Mouse (Mus musculus): ENCODE measurements at regions not wholly inside any gene's neighbourhood (a gene's known extent, or its start where the extent isn't known, plus 50 kb on each side); places are given as distances from the start of the nearest gene placed in this dataset.

DNA sequence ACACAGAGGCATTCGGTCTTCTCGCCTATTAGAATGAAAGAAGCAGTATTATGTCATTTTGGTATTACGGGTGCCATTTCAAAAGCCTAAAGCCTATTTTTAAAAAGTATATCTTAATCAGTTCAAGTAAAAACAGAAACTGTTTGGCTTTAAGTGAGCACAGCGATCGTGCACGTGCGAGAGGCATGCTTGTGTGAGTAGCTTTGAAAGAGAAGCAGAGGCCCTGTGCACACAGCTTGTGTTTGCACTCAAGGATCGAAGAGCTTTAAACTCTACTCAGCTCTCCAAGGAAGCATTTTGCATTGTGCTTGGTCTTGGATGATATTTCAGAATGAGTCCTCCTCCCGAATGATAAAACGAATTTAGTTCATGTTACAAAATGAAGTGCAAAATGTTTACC, 833.1 kb upstream of the Epha7 start:
- Histone ChIP-seq H3K4me2 (replicated peaks) (no peak overlapping the region), H3K9me3 (no peaks in the 10 kb centered on the region), H3K4me1 (no peaks in the 10 kb centered on the region), H3K9ac (no peak overlapping the region), H3K27me3 (no peaks in the 10 kb centered on the region), H3K27ac (no peak overlapping the region), H3K4me3 (no peak overlapping the region), H3K36me3 (no peaks in the 10 kb centered on the region)
- ATAC-seq (ENCODE audit: insufficient number of reproducible peaks, insufficient read depth, low FRiP score, low TSS enrichment): no peak
- WGBS: 84% methylated on average over 10 of the region's 10 CpGs

- no peaks in the 10 kb centered on the region for H3K9me3 ChIP-seq
- no peak overlapping the region for H3K9ac ChIP-seq
- no peaks in the 10 kb centered on the region for H3K36me3 ChIP-seq
- WGBS: 82% methylated on average over 3 of the region's 3 CpGs
- ATAC-seq (ENCODE audit: insufficient number of reproducible peaks, insufficient read depth, low FRiP score, low TSS enrichment): no peak
- H3K4me2 ChIP-seq (replicated peaks): no peak overlapping the region
- no peaks in the 10 kb centered on the region for H3K27me3 ChIP-seq
- no peak overlapping the region for H3K27ac ChIP-seq
- H3K4me3 ChIP-seq: no peak overlapping the region
- H3K4me1 ChIP-seq: no peaks in the 10 kb centered on the region
Observed at GRCm38 (mm10) chr4:27981309-27981708, 831.6 kb upstream of the Epha7 start.

GRCm38 (mm10) chr4:27987986-27988423, 824.9 kb upstream of the Epha7 start:
- 36% methylated on average over 4 of the region's 4 CpGs for WGBS
- Histone ChIP-seq H3K9ac (no peak overlapping the region), H3K27me3 (no peaks in the 10 kb centered on the region), H3K36me3 (no peaks in the 10 kb centered on the region), H3K4me2 (replicated peaks) (no peak overlapping the region), H3K9me3 (no peaks in the 10 kb centered on the region), H3K4me1 (no peaks in the 10 kb centered on the region), H3K4me3 (no peak overlapping the region), H3K27ac (no peak overlapping the region)
- no peak for ATAC-seq (ENCODE audit: insufficient number of reproducible peaks, insufficient read depth, low FRiP score, low TSS enrichment)

GRCm38 (mm10) chr4:27994411-27994810, 818.5 kb upstream of the Epha7 start:
- Histone ChIP-seq H3K9me3 (no peaks in the 10 kb centered on the region), H3K36me3 (no peaks in the 10 kb centered on the region), H3K4me3 (no peak overlapping the region), H3K27ac (no peak overlapping the region), H3K4me1 (no peaks in the 10 kb centered on the region), H3K27me3 (no peaks in the 10 kb centered on the region), H3K4me2 (replicated peaks) (no peak overlapping the region), H3K9ac (no peak overlapping the region)
- no peak for ATAC-seq (ENCODE audit: insufficient number of reproducible peaks, insufficient read depth, low FRiP score, low TSS enrichment)
- 80% methylated on average over 2 of the region's 2 CpGs for WGBS

- H3K4me1 ChIP-seq: no peaks in the 10 kb centered on the region
- no peak overlapping the region for H3K27ac ChIP-seq
- 55% methylated on average over 4 of the region's 4 CpGs for WGBS
Observed at GRCm38 (mm10) chr4:28001818-28002476, 811.0 kb upstream of the Epha7 start.

More at GRCm38 (mm10) chr4:28001818-28002476, 811.0 kb upstream of the Epha7 start:
- H3K36me3 ChIP-seq: no peaks in the 10 kb centered on the region
- no peak overlapping the region for H3K4me3 ChIP-seq
- ATAC-seq (ENCODE audit: insufficient number of reproducible peaks, insufficient read depth, low FRiP score, low TSS enrichment): no peak
- H3K27me3 ChIP-seq: no peaks in the 10 kb centered on the region
- no peak overlapping the region for H3K4me2 ChIP-seq (replicated peaks)
- H3K9ac ChIP-seq: no peak overlapping the region
- H3K9me3 ChIP-seq: no peaks in the 10 kb centered on the region
